Mouse (Mus musculus) cortical plate, adult 2 months (tissue): ENCODE results near the gene Agrn.

ENCODE experiments used
- CTCF ChIP-seq: fragments of 200-500 bp; IDR thresholded peaks from 2 replicates; pipeline ENCODE4 v1.5.1; 2011; ENCODE audit warnings: mild to moderate bottlenecking, control low read depth, low read length; ENCODE audit not compliant: insufficient read depth; ENCODE audit errors: extremely low read depth
- POLR2A ChIP-seq: fragments of 200-500 bp; IDR thresholded peaks from 2 replicates; pipeline ENCODE4 v1.6.1; 2011; ENCODE audit warnings: mild to moderate bottlenecking, low read length, control low read depth; ENCODE audit not compliant: insufficient read depth; ENCODE audit errors: extremely low read depth

DNA sequence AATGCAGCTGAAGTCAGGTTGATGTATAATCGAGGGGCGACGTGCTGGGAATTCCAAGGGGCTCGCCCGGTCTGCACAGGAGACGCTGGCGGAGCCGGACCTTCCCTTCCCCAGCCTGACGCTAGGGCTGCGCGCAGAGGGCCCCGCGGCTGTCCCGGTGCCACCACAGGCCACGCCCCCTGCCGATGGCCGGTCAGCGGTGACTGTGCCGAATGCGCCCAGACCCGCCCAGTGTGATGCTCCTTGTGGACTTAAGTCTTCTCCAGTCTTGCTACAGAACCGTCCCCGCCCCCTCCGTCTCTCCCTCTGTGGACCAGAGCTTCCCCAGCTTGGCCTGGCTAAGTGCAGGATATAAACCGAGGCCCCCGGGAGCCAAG is 529 bp upstream of the Agrn start:
- no peak for TF ChIP-seq CTCF
- no peak for TF ChIP-seq POLR2A
